Mouse (Mus musculus): ENCODE results near the gene Wdr35. TPM values are rescaled to one million over a fixed set of nuclear protein-coding genes. Genes with fewer than 3 reads are reported as not detected.
"Not testable (repeated sequence)": the region's sequence is repeated elsewhere in the genome, so short reads cannot be mapped to it uniquely, and the experiment has no call there.

The Wdr35 gene
- total and polyA plus RNA-seq, 3 experiments = 5.9 to 8.8 (median 7.4) TPM

DNA sequence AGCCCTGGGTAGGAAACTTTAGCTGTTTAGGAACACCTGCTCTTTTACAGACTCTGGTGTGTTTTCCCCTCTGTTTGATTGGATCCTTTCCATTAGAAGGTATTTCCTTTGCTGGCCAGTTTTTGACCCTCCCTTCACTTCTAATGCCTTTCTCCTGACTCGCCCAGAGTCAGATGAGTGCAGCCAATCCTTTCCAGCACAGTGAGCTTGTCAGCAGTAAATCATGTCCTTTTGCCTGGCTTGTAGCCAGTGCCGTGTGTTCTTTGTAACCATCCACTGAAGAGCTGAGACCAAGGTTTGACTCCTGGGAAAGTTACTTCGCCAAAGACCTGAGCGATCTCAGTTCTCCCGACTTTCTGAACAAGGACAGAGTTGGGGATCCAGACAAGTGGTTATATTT is 38.3 kb upstream of the Wdr35 start:
- H3K4me1 ChIP-seq (ENCODE audit: control insufficient read depth in 1 of 2, insufficient read depth in 2 of 2) = peaks cover 6 to 26% of the 10 kb centered on the region in 2 experiments
- dilution Hi-C loops (cut with MboI; ENCODE audit: extremely low pct_ligation_motif_present, extremely low pct_unique_long_range_greater_than_20kb, low sequenced_read_pairs) = no loop called here

DNA sequence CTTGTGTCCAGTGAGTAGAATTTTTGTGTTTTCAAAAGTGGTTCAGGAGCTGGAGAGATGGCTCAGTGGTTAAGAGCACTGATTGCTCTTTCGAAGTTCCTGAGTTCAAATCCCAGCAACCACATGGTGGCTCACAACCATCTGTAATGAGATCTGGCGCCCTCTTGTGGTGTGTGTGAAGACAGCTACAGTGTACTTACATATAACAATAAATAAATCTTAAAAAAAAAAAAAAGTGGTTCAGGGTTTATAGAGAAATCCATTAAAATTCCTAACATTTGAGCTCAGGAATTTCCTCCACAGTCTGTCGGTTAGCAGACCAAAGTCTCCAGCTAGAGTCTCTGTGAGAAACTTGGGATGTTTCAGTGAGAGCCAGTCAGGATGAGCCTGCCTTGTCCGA is 37.5 kb upstream of the Wdr35 start:
- H3K27ac ChIP-seq (ENCODE audit: insufficient read depth, low read depth); H3K4me2 ChIP-seq (ENCODE audit: insufficient read depth, low read depth, poor library complexity, severe bottlenecking); dilution Hi-C loops (cut with MboI; ENCODE audit: extremely low pct_ligation_motif_present, extremely low pct_unique_long_range_greater_than_20kb, low sequenced_read_pairs); in situ Hi-C loops (cut with MboI; ENCODE audit: low pct_ligation_motif_present, low pct_unique_long_range_greater_than_20kb, low sequenced_read_pairs); H3K27me3 ChIP-seq (replicated peaks); H3K9ac ChIP-seq (ENCODE audit: insufficient read depth, low read depth); H3K9me3 ChIP-seq (replicated peaks; ENCODE audit: low read length); H3K4me3 ChIP-seq (replicated peaks in 1 of 3; ENCODE audit: low read depth in 2 of 3, low read length in 2 of 3, poor library complexity in 1 of 3): not testable (repeated sequence)
- TF ChIP-seq CTCF (conservative IDR thresholded peaks at IDR 0.05 in 1 of 2, IDR thresholded peaks at IDR 0.05 in 1 of 2; ENCODE audit: low read depth in 2 of 2, low read length in 2 of 2) (peak; percentile 20 to 59; a peak in 3 of 4 replicates), ZNF384 (IDR thresholded peaks at IDR 0.05; ENCODE audit: low read depth, low read length) (peak; percentile 32), SMC3 (IDR thresholded peaks at IDR 0.05; ENCODE audit: low read depth, low read length) (peak; percentile 7; the same call in 1 of the 2 replicates)
- H3K79me2 ChIP-seq (replicated peaks; ENCODE audit: control insufficient read depth, extremely low read depth, insufficient read depth, poor library complexity, severe bottlenecking) = peaks cover 14% of the 10 kb centered on the region
- DNase-seq (ENCODE audit: extremely low read depth) = peak; percentile 31
- peaks cover 9 to 26% of the 10 kb centered on the region in 2 experiments for H3K4me1 ChIP-seq (ENCODE audit: control insufficient read depth in 1 of 2, insufficient read depth in 2 of 2)
- H3K36me3 ChIP-seq (replicated peaks in 1 of 2; ENCODE audit: control insufficient read depth in 1 of 2, insufficient read depth in 1 of 2, low read length in 1 of 2) = peaks cover 52 to 76% of the 10 kb centered on the region in 2 experiments

More for the DNA sequence above, 38.3 kb upstream of the Wdr35 start:
- no peak for TF ChIP-seq UBTF (IDR thresholded peaks at IDR 0.05; ENCODE audit: low read depth, low read length)
- TF ChIP-seq E2F4 (IDR thresholded peaks at IDR 0.05; ENCODE audit: insufficient replicate concordance, low read depth, low read length) = no peak
- no peak for TF ChIP-seq ZNF384 (IDR thresholded peaks at IDR 0.05; ENCODE audit: low read depth, low read length)
- TF ChIP-seq NELFE (IDR thresholded peaks at IDR 0.05; ENCODE audit: low read depth, low read length) = no peak
- no peak for TF ChIP-seq MXI1 (IDR thresholded peaks at IDR 0.05; ENCODE audit: low read depth, low read length)
- TF ChIP-seq CHD1 (IDR thresholded peaks at IDR 0.05; ENCODE audit: low read depth, low read length) = no peak
- TF ChIP-seq USF2 (conservative IDR thresholded peaks at IDR 0.05; ENCODE audit: low read depth, low read length) = no peak
- no peak for TF ChIP-seq GABPA (IDR thresholded peaks at IDR 0.05; ENCODE audit: insufficient replicate concordance, low read depth, low read length)
- no peak for TF ChIP-seq POLR2A (IDR thresholded peaks at IDR 0.05; ENCODE audit: low read depth, low read length)
- no peak for TF ChIP-seq RCOR1 (conservative IDR thresholded peaks at IDR 0.05; ENCODE audit: low read depth, low read length)
- no peak for TF ChIP-seq HCFC1 (IDR thresholded peaks at IDR 0.05; ENCODE audit: low read depth, low read length)
- no peak for TF ChIP-seq ZKSCAN1 (IDR thresholded peaks at IDR 0.05; ENCODE audit: borderline replicate concordance, low read depth, low read length)
- TF ChIP-seq BHLHE40 (IDR thresholded peaks at IDR 0.05; ENCODE audit: low read depth, low read length) = no peak
- H3K4me3 ChIP-seq (replicated peaks in 1 of 3; ENCODE audit: low read depth in 2 of 3, low read length in 2 of 3, poor library complexity in 1 of 3) = no peak overlapping the region
- no peaks in the 10 kb centered on the region for H3K9me3 ChIP-seq (replicated peaks; ENCODE audit: low read length)
- no peak overlapping the region for H3K27ac ChIP-seq (ENCODE audit: insufficient read depth, low read depth)
- in situ Hi-C loops (cut with MboI; ENCODE audit: low pct_ligation_motif_present, low pct_unique_long_range_greater_than_20kb, low sequenced_read_pairs) = no loop called here
- no peak overlapping the region for H3K9ac ChIP-seq (ENCODE audit: insufficient read depth, low read depth)
- H3K27me3 ChIP-seq (replicated peaks) = no peaks in the 10 kb centered on the region
- no peak for DNase-seq (ENCODE audit: extremely low read depth)
- H3K4me2 ChIP-seq (ENCODE audit: insufficient read depth, low read depth, poor library complexity, severe bottlenecking) = no peak overlapping the region
- H3K36me3 ChIP-seq (replicated peaks in 1 of 2; ENCODE audit: control insufficient read depth in 1 of 2, insufficient read depth in 1 of 2, low read length in 1 of 2) = peaks cover 52 to 82% of the 10 kb centered on the region in 2 experiments
- H3K79me2 ChIP-seq (replicated peaks; ENCODE audit: control insufficient read depth, extremely low read depth, insufficient read depth, poor library complexity, severe bottlenecking) = peaks cover 21% of the 10 kb centered on the region

All from CH12.LX (cell line).